Comparison of ENCODE assay signal across 17 mouse cellular contexts in the genomic region with DNA sequence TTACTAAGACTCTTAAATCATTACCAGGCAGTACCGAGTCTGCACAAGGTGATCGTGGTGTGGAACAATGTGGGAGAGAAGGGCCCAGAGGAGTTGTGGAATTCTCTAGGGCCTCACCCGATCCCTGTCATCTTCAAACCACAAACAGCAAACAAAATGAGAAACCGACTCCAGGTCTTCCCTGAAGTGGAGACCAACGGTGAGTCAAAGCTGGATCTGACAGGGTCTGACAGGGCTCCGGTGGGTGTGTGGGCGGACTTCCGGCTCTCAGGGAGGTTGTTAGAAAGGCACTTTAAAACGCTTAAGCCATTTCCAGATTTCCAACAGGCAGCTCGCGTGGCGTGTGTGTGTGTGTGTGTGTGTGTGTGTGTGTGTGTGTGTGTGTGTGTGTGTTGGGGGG. TPM values are rescaled to one million over a fixed set of nuclear protein-coding genes. Genes with fewer than 3 reads are reported as not detected.
DNase-seq lines count a peak whose midpoint lies in the region; ATAC-seq and TF ChIP-seq lines count a peak whose summit lies in the region.
"Had no signal": no experiment of that assay in that cellular context is flagged by ENCODE, and none has a peak within 500 bp of the region (broad histone marks: within the 10 kb centered on the region; RNA-seq: fewer than 3 reads in every experiment).

No protein-coding gene starts in this region.

- no peak for ATAC-seq in CD4-positive, CD25-positive, alpha-beta regulatory T cell, adult 4 months
- ATAC-seq: hindbrain, embryonic 16.5 days had no signal

- H3ac ChIP-seq in myocyte (ENCODE audit: control insufficient read depth, insufficient read length) = no peak overlapping the region

- H3K4me2 ChIP-seq in myocyte (ENCODE audit: low read depth) = peak overlapping the region; percentile 74
- H3K4me2 ChIP-seq: embryonic facial prominence, embryonic 12.5 days; forebrain, embryonic 12.5 days; heart, embryonic 13.5 days; hindbrain, embryonic 12.5 days had no signal

- H3K36me3 ChIP-seq in myocyte (ENCODE audit: control insufficient read depth, insufficient read depth) = peaks cover 12% of the 10 kb centered on the region

- H3K79me2 ChIP-seq in myocyte (ENCODE audit: control insufficient read depth, insufficient read depth) = no peaks in the 10 kb centered on the region

- no peak for TF ChIP-seq POLR2A in myocyte (IDR thresholded peaks at IDR 0.05; ENCODE audit: insufficient read length, low read depth)

- DNase-seq in CD4-positive, CD25-positive, alpha-beta regulatory T cell, adult 2 months (ENCODE audit: low read depth, low spot score) = peak; percentile 12
- DNase-seq in 3T3-L1 (ENCODE audit: low read depth, low spot score) (peak; percentile 83), R1 (ENCODE audit: low read depth, low spot score) (peak; percentile 15)
- no peak for DNase-seq in gastrocnemius, postnatal 4 days (ENCODE audit: low spot score in 2 of 2)
- no peak for DNase-seq in adrenal gland, adult 8-10 months
- DNase-seq: adrenal gland, adult 2 months; adrenal gland, postnatal 36 days; gastrocnemius, postnatal 14 days; heart, postnatal 4 days; kidney, adult 11 months had no signal

- H3K27me3 ChIP-seq in myocyte (ENCODE audit: control insufficient read depth, insufficient read depth, insufficient read length) = no peaks in the 10 kb centered on the region
- H3K27me3 ChIP-seq: embryonic facial prominence, embryonic 12.5 days; forebrain, embryonic 12.5 days; heart, embryonic 13.5 days; hindbrain, embryonic 12.5 days had no signal

- H3K4me3 ChIP-seq in myocyte = peak overlapping the region; percentile 2
- H3K4me3 ChIP-seq: embryonic facial prominence, embryonic 12.5 days; forebrain, embryonic 12.5 days; heart, embryonic 13.5 days; hindbrain, embryonic 12.5 days had no signal

TF ChIP-seq in myocyte, 11 proteins besides CTCF, POLR2A, EP300 and RAD21:
- no peak for TF ChIP-seq CEBPB (IDR thresholded peaks at IDR 0.05; ENCODE audit: insufficient read depth, poor library complexity, severe bottlenecking)
- no peak for TF ChIP-seq E2F4 (IDR thresholded peaks at IDR 0.05; ENCODE audit: insufficient read depth)
- TF ChIP-seq MYOD1 (IDR thresholded peaks at IDR 0.05; ENCODE audit: control insufficient read depth in 1 of 3, insufficient read length in 2 of 3, low read depth in 2 of 3) = no peak
- no peak for TF ChIP-seq MYOG (IDR thresholded peaks at IDR 0.05; ENCODE audit: control insufficient read depth in 1 of 3, insufficient read depth in 1 of 3, insufficient read length in 2 of 3, low read depth in 2 of 3)
- TF ChIP-seq TCF12 (IDR thresholded peaks at IDR 0.05; ENCODE audit: insufficient read depth, poor library complexity, severe bottlenecking) = no peak
- TF ChIP-seq REST (IDR thresholded peaks at IDR 0.05; ENCODE audit: insufficient read depth, insufficient read length) = no peak
- no peak for TF ChIP-seq MAX (IDR thresholded peaks at IDR 0.05; ENCODE audit: low read depth)
- no peak for TF ChIP-seq SRF (IDR thresholded peaks at IDR 0.05; ENCODE audit: control insufficient read depth, insufficient read length, low read depth)
- TF ChIP-seq POLR2AphosphoS2 (IDR thresholded peaks at IDR 0.05; ENCODE audit: insufficient read length, low read depth) = no peak
- TF ChIP-seq TCF3 (IDR thresholded peaks at IDR 0.05; ENCODE audit: insufficient read length, low read depth) = no peak
- TF ChIP-seq USF1 (IDR thresholded peaks at IDR 0.05; ENCODE audit: low read depth) = no peak

RNA-seq across cellular contexts. Expression of a gene that starts 17.0 kb away (rescaled TPM):
- polyA plus RNA-seq in CD4-positive, CD25-positive, alpha-beta regulatory T cell, adult 4 months (2017; shearing (Covaris generic)) = 10 to 100 TPM in 1 of 2 experiments, 1 to 10 TPM in 1; 7.0 to 10.6 TPM
- 9.4 TPM for polyA plus RNA-seq in myocyte (2012; fragmentation: generic; extraction: Trizol)
- total RNA-seq in gastrocnemius, postnatal 4 days (2021) = 10 to 100 TPM; 16.1 to 16.3 TPM
- total RNA-seq in adrenal gland, adult 8-10 months (2022) = 10 to 100 TPM; 23.5 to 26.9 (median 26.2) TPM

RNA-seq across cellular contexts. Expression of a gene that starts 17.0 kb away (rescaled TPM):
- polyA plus RNA-seq in CD4-positive, CD25-positive, alpha-beta regulatory T cell, adult 4 months (2017; shearing (Covaris generic)) = 10 to 100 TPM; 40.5 to 61.6 TPM
- polyA plus RNA-seq in myocyte (2012; fragmentation: generic; extraction: Trizol) = 3.9 TPM
- 10 to 100 TPM; 27.3 to 29.6 TPM for total RNA-seq in gastrocnemius, postnatal 4 days (2021)
- 10 to 100 TPM; 44.6 to 47.6 (median 46.0) TPM for total RNA-seq in adrenal gland, adult 8-10 months (2022)

Comparison
In these comparisons a context has a peak if more than half of its experiments do, and no peak if none do; other contexts are left out.
1. DNase-seq: peak in CD4-positive, CD25-positive, alpha-beta regulatory T cell, adult 2 months (single experiment), 3T3-L1 (single experiment) and R1 (single experiment); none in gastrocnemius, postnatal 4 days (0 of 2) and adrenal gland, adult 8-10 months (single experiment).